Mouse (Mus musculus): ENCODE data around the gene Rundc3a.

GRCm38 (mm10) chr11:102363623-102364022 lies 29.6 kb upstream of the Rundc3a start:
- TF ChIP-seq CTCF (IDR thresholded peaks at IDR 0.05) (no peak), POLR2A (IDR thresholded peaks at IDR 0.05; ENCODE audit: insufficient read depth, low read depth, low read length) (no peak), EP300 (IDR thresholded peaks at IDR 0.05; ENCODE audit: insufficient read depth, low read depth, low read length) (no peak)
